Mouse (Mus musculus): ENCODE measurements around the gene Mei1. TPM values are rescaled to one million over a fixed set of nuclear protein-coding genes. Genes with fewer than 3 reads are reported as not detected.

Mei1 gene
- polyA plus RNA-seq, 1 experiment from 2014 or later, result 0.14 TPM

GRCm38 (mm10) chr15:82167201-82168168 lies 97.7 kb downstream of the Mei1 start:
- Histone ChIP-seq H3K4me2 (replicated peaks) (no peak overlapping the region), H3K27me3 (no peaks in the 10 kb centered on the region), H3K36me3 (peaks cover 29% of the 10 kb centered on the region), H3K4me1 (peaks cover 39% of the 10 kb centered on the region), H3K9me3 (replicated peaks) (no peaks in the 10 kb centered on the region), H3K4me3 (no peak overlapping the region), H3K27ac (no peak overlapping the region), H3K9ac (no peak overlapping the region)
- ATAC-seq (ENCODE audit: low FRiP score), result no peak
- WGBS, result 62% methylated on average over 23 of the region's 23 CpGs

- no peak overlapping the region for H3K4me2 ChIP-seq (replicated peaks)
- peaks cover 30% of the 10 kb centered on the region for H3K4me1 ChIP-seq
- no peaks in the 10 kb centered on the region for H3K27me3 ChIP-seq
- H3K9me3 ChIP-seq (replicated peaks), result no peaks in the 10 kb centered on the region
- WGBS, result 90% methylated on average over 5 of the region's 5 CpGs
- H3K9ac ChIP-seq, result no peak overlapping the region
- no peak overlapping the region for H3K4me3 ChIP-seq
- ATAC-seq (ENCODE audit: low FRiP score), result no peak
- H3K36me3 ChIP-seq, result peaks cover 48% of the 10 kb centered on the region
- H3K27ac ChIP-seq, result peak overlapping the region; percentile 35; the same call in 1 of the 2 replicates
Observed at GRCm38 (mm10) chr15:82169671-82170070, 99.9 kb downstream of the Mei1 start.

- H3K9me3 ChIP-seq (replicated peaks), result no peaks in the 10 kb centered on the region
- no peaks in the 10 kb centered on the region for H3K27me3 ChIP-seq
- no peak for ATAC-seq (ENCODE audit: low FRiP score)
- no peak overlapping the region for H3K27ac ChIP-seq
- H3K36me3 ChIP-seq, result peaks cover 58% of the 10 kb centered on the region
- no peak overlapping the region for H3K9ac ChIP-seq
- 82% methylated on average over 36 of the region's 36 CpGs for WGBS
- no peak overlapping the region for H3K4me2 ChIP-seq (replicated peaks)
- H3K4me3 ChIP-seq, result no peak overlapping the region
- peaks cover 25% of the 10 kb centered on the region for H3K4me1 ChIP-seq
Observed at GRCm38 (mm10) chr15:82170437-82171377, 100.9 kb downstream of the Mei1 start.

- no peak overlapping the region for H3K27ac ChIP-seq
- no peaks in the 10 kb centered on the region for H3K9me3 ChIP-seq (replicated peaks)
- no peak for ATAC-seq (ENCODE audit: low FRiP score)
- 85% methylated on average over 8 of the region's 8 CpGs for WGBS
- no peak overlapping the region for H3K4me3 ChIP-seq
- H3K4me2 ChIP-seq (replicated peaks), result no peak overlapping the region
- H3K9ac ChIP-seq, result no peak overlapping the region
- H3K27me3 ChIP-seq, result no peaks in the 10 kb centered on the region
- H3K36me3 ChIP-seq, result peaks cover 76% of the 10 kb centered on the region
- H3K4me1 ChIP-seq, result peaks cover 6% of the 10 kb centered on the region
Observed at GRCm38 (mm10) chr15:82172648-82173047, 102.9 kb downstream of the Mei1 start.

GRCm38 (mm10) chr15:82175091-82175490 lies 105.3 kb downstream of the Mei1 start:
- Histone ChIP-seq H3K9ac (no peak overlapping the region), H3K27me3 (no peaks in the 10 kb centered on the region)

More at GRCm38 (mm10) chr15:82175091-82175490, 105.3 kb downstream of the Mei1 start:
- H3K4me1 ChIP-seq, result no peaks in the 10 kb centered on the region
- peaks cover 95% of the 10 kb centered on the region for H3K36me3 ChIP-seq
- H3K4me3 ChIP-seq, result no peak overlapping the region
- ATAC-seq (ENCODE audit: low FRiP score), result no peak
- H3K4me2 ChIP-seq (replicated peaks), result no peak overlapping the region
- WGBS, result 97% methylated on average over 9 of the region's 9 CpGs
- no peak overlapping the region for H3K27ac ChIP-seq
- H3K9me3 ChIP-seq (replicated peaks), result no peaks in the 10 kb centered on the region

Other genes starting within 250 kb of the Mei1 start
- 20.4 and 21.2 TPM in 2 replicates for gene Tob2, start 211.2 kb upstream of the Mei1 start, polyA plus RNA-seq (2016; fragmentation: Nextera tagmentation; extraction: Ambion mirVana)
- gene Phf5a, start 198.1 kb upstream of the Mei1 start, polyA plus RNA-seq (2016; fragmentation: Nextera tagmentation; extraction: Ambion mirVana), result 102 and 115 TPM in 2 replicates
- 193 TPM in 2 replicates for gene Aco2, start 197.7 kb upstream of the Mei1 start, polyA plus RNA-seq (2016; fragmentation: Nextera tagmentation; extraction: Ambion mirVana)
- gene Polr3h, start 143.8 kb upstream of the Mei1 start, polyA plus RNA-seq (2016; fragmentation: Nextera tagmentation; extraction: Ambion mirVana), result 58.0 and 58.4 TPM in 2 replicates
- gene Csdc2, start 133.2 kb upstream of the Mei1 start, polyA plus RNA-seq (2016; fragmentation: Nextera tagmentation; extraction: Ambion mirVana), result 48.0 and 57.1 TPM in 2 replicates
- gene Pmm1, start 109.1 kb upstream of the Mei1 start, polyA plus RNA-seq (2016; fragmentation: Nextera tagmentation; extraction: Ambion mirVana), result 30.7 and 32.3 TPM in 2 replicates
- gene 1700029P11Rik, start 89.5 kb upstream of the Mei1 start, polyA plus RNA-seq (2016; fragmentation: Nextera tagmentation; extraction: Ambion mirVana), result not detected in 2 replicates
- gene Xrcc6, start 82.2 kb upstream of the Mei1 start, polyA plus RNA-seq (2016; fragmentation: Nextera tagmentation; extraction: Ambion mirVana), result 58.4 and 62.3 TPM in 2 replicates
- gene Desi1, start 36.1 kb upstream of the Mei1 start, polyA plus RNA-seq (2016; fragmentation: Nextera tagmentation; extraction: Ambion mirVana), result 41.4 and 42.3 TPM in 2 replicates
- 169 and 192 TPM in 2 replicates for gene Snu13, start 22.4 kb upstream of the Mei1 start, polyA plus RNA-seq (2016; fragmentation: Nextera tagmentation; extraction: Ambion mirVana)
- gene 4930407I10Rik, start 10.8 kb upstream of the Mei1 start, polyA plus RNA-seq (2016; fragmentation: Nextera tagmentation; extraction: Ambion mirVana), result not detected in 2 replicates
- 17.0 and 17.1 TPM in 2 replicates for gene Ccdc134, start 57.9 kb downstream of the Mei1 start, polyA plus RNA-seq (2016; fragmentation: Nextera tagmentation; extraction: Ambion mirVana)
- gene Srebf2, start 77.2 kb downstream of the Mei1 start, polyA plus RNA-seq (2016; fragmentation: Nextera tagmentation; extraction: Ambion mirVana), result 230 and 244 TPM in 2 replicates
- 1.6 and 1.7 TPM in 2 replicates for gene Shisa8, start 142.8 kb downstream of the Mei1 start, polyA plus RNA-seq (2016; fragmentation: Nextera tagmentation; extraction: Ambion mirVana)
- gene Tnfrsf13c, start 154.4 kb downstream of the Mei1 start, polyA plus RNA-seq (2016; fragmentation: Nextera tagmentation; extraction: Ambion mirVana), result 0.18 and 0.34 TPM in 2 replicates
- 51.1 and 51.4 TPM in 2 replicates for gene Cenpm, start 174.8 kb downstream of the Mei1 start, polyA plus RNA-seq (2016; fragmentation: Nextera tagmentation; extraction: Ambion mirVana)
- 1.3 and 1.6 TPM in 2 replicates for gene 1500009C09Rik, start 182.4 kb downstream of the Mei1 start, polyA plus RNA-seq (2016; fragmentation: Nextera tagmentation; extraction: Ambion mirVana)
- 234 and 254 TPM in 2 replicates for gene Sept3, start 204.9 kb downstream of the Mei1 start, polyA plus RNA-seq (2016; fragmentation: Nextera tagmentation; extraction: Ambion mirVana)
- not detected in 2 replicates for gene Wbp2nl, start 229.0 kb downstream of the Mei1 start, polyA plus RNA-seq (2016; fragmentation: Nextera tagmentation; extraction: Ambion mirVana)